In the genomic region with DNA sequence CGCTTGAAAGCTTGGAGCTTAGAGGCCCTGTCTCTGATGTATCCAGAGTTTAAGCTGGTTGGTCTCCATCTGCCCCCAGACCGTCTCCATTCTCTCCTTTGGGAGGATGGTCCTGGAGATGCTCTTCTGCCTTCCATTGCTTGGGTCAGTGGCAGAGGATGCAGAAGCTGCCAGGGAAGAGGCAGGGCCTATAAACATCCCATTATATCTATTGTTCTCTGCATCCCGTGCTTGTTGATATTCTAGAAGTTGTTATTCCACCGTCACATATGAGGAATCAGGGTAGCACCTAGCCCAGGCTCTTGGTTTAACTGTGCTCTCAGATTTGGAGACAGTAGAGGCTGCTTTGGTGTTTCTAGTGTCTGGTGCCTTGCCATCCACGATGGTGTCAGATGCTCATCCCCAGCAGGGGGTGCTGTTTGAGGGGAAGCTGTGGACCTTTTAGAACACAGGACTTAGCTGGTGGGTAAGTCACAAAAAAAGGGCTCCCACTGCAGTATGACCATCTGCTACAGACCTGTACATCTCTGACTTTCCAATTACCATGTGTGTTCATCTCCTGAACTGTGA, we compare ENCODE assay signal across 10 mouse cellular contexts. TPM values are rescaled to one million over a fixed set of nuclear protein-coding genes. Genes with fewer than 3 reads are reported as not detected.
DNase-seq lines count a peak whose midpoint lies in the region; ATAC-seq and TF ChIP-seq lines count a peak whose summit lies in the region.
"Had no signal": no experiment of that assay in that cellular context is flagged by ENCODE, and none has a peak within 500 bp of the region (broad histone marks: within the 10 kb centered on the region; RNA-seq: fewer than 3 reads in every experiment).

No protein-coding gene starts in this region.

- no peaks in the 10 kb centered on the region for H3K27me3 ChIP-seq in heart, adult 2 months (ENCODE audit: control insufficient read depth, insufficient read depth, low read length)
- no peaks in the 10 kb centered on the region for H3K27me3 ChIP-seq in CH12.LX (replicated peaks)
- H3K27me3 ChIP-seq in midbrain, embryonic 16.5 days (ENCODE audit: control insufficient read depth, insufficient read depth, low read depth, low read length): no peaks in the 10 kb centered on the region

- 72% methylated on average over 5 of the region's 5 CpGs for WGBS in heart, adult 2 months
- 83% methylated on average over 5 of the region's 5 CpGs for WGBS in midbrain, embryonic 16.5 days

- no peak overlapping the region for H3K4me3 ChIP-seq in heart, adult 2 months
- H3K4me3 ChIP-seq in CH12.LX (replicated peaks in 1 of 3; ENCODE audit: low read depth in 2 of 3, low read length in 2 of 3, poor library complexity in 1 of 3): no peak overlapping the region
- no peak overlapping the region for H3K4me3 ChIP-seq in midbrain, embryonic 16.5 days (ENCODE audit: low read depth, low read length)

- intact Hi-C loops in heart, adult 2 months (cut with DNase I): no loop called here

- no peak overlapping the region for H3K4me2 ChIP-seq in CH12.LX (ENCODE audit: insufficient read depth, low read depth, poor library complexity, severe bottlenecking)
- no peak overlapping the region for H3K4me2 ChIP-seq in midbrain, embryonic 16.5 days (ENCODE audit: low read length)

- no peaks in the 10 kb centered on the region for H3K9me3 ChIP-seq in CH12.LX (replicated peaks; ENCODE audit: low read length)
- H3K9me3 ChIP-seq in midbrain, embryonic 16.5 days (replicated peaks; ENCODE audit: control insufficient read depth, low read length, poor library complexity, severe bottlenecking): no peaks in the 10 kb centered on the region

- TF ChIP-seq POLR2A in heart, adult 2 months (IDR thresholded peaks at IDR 0.05; ENCODE audit: insufficient read depth, low read depth, low read length): no peak
- no peak for TF ChIP-seq POLR2A in CH12.LX (IDR thresholded peaks at IDR 0.05; ENCODE audit: low read depth, low read length)

- peak overlapping the region; percentile 13; the same call in 1 of the 2 replicates for H3K27ac ChIP-seq in heart, adult 2 months
- peak overlapping the region; percentile 19; the same call in 1 of the 2 replicates for H3K27ac ChIP-seq in CH12.LX (ENCODE audit: insufficient read depth, low read depth)
- H3K27ac ChIP-seq in midbrain, embryonic 16.5 days (ENCODE audit: low read length): no peak overlapping the region

- ATAC-seq in midbrain, embryonic 16.5 days: no peak
- ATAC-seq: hindbrain, embryonic 16.5 days had no signal

- H3K4me1 ChIP-seq in heart, adult 2 months (ENCODE audit: control insufficient read depth, insufficient read depth, low read length): peaks cover 24% of the 10 kb centered on the region
- H3K4me1 ChIP-seq in CH12.LX (ENCODE audit: control insufficient read depth in 1 of 2, insufficient read depth in 2 of 2): peaks cover 9 to 47% of the 10 kb centered on the region in 2 experiments; a peak in 3 of 4 replicates
- no peaks in the 10 kb centered on the region for H3K4me1 ChIP-seq in midbrain, embryonic 16.5 days (ENCODE audit: control insufficient read depth, insufficient read depth, low read length)

- peak; percentile 58 for TF ChIP-seq CTCF in heart, adult 2 months (IDR thresholded peaks at IDR 0.05)
- peak; percentile 43 to 83; a peak in 3 of 4 replicates for TF ChIP-seq CTCF in CH12.LX (conservative IDR thresholded peaks at IDR 0.05 in 1 of 2, IDR thresholded peaks at IDR 0.05 in 1 of 2; ENCODE audit: low read depth in 2 of 2, low read length in 2 of 2)

- TF ChIP-seq EP300 in heart, adult 2 months (IDR thresholded peaks at IDR 0.05; ENCODE audit: insufficient read depth, low read depth, low read length): no peak
- TF ChIP-seq EP300 in CH12.LX (IDR thresholded peaks at IDR 0.05; ENCODE audit: low read length): no peak

- in situ Hi-C loops in CH12.LX (cut with MboI; ENCODE audit: low pct_ligation_motif_present, low pct_unique_long_range_greater_than_20kb, low sequenced_read_pairs): no loop called here

- H3K79me2 ChIP-seq in heart, adult 2 months (replicated peaks; ENCODE audit: control insufficient read depth, insufficient read depth, low read length): no peaks in the 10 kb centered on the region
- no peaks in the 10 kb centered on the region for H3K79me2 ChIP-seq in CH12.LX (replicated peaks; ENCODE audit: control insufficient read depth, extremely low read depth, insufficient read depth, poor library complexity, severe bottlenecking)

- H3K36me3 ChIP-seq in heart, adult 2 months (ENCODE audit: control insufficient read depth, insufficient read depth, low read length): peaks cover 3% of the 10 kb centered on the region; the same call in 1 of the 2 replicates
- no peaks in the 10 kb centered on the region for H3K36me3 ChIP-seq in CH12.LX (replicated peaks in 1 of 2; ENCODE audit: control insufficient read depth in 1 of 2, insufficient read depth in 1 of 2, low read length in 1 of 2)
- H3K36me3 ChIP-seq in midbrain, embryonic 16.5 days (ENCODE audit: control insufficient read depth, insufficient read depth, low read length): no peaks in the 10 kb centered on the region

- peak; percentile 69 for TF ChIP-seq RAD21 in CH12.LX (IDR thresholded peaks at IDR 0.05; ENCODE audit: low read depth, low read length)

- dilution Hi-C loops in CH12.LX (cut with MboI; ENCODE audit: extremely low pct_ligation_motif_present, extremely low pct_unique_long_range_greater_than_20kb, low sequenced_read_pairs): no loop called here

- no peak overlapping the region for H3K9ac ChIP-seq in heart, adult 2 months (ENCODE audit: low read depth, low read length)
- no peak overlapping the region for H3K9ac ChIP-seq in CH12.LX (ENCODE audit: insufficient read depth, low read depth)
- H3K9ac ChIP-seq in midbrain, embryonic 16.5 days (ENCODE audit: low read depth, low read length): no peak overlapping the region

- no peak for DNase-seq in heart, adult 2 months
- no peak for DNase-seq in heart, adult 8-10 months (ENCODE audit: low spot score)
- peak; percentile 70 for DNase-seq in CH12.LX (ENCODE audit: extremely low read depth)
- DNase-seq in induced T-regulatory cell, adult 2 months (ENCODE audit: low read depth): peak; percentile 21
- DNase-seq in naive thymus-derived CD4-positive, alpha-beta T cell, adult 2 months (ENCODE audit: low read depth): peak; percentile 6
- no peak for DNase-seq in adipocyte (ENCODE audit: low spot score)
- DNase-seq in retina, embryonic 14.5 days (ENCODE audit: low spot score): no peak

TF ChIP-seq in CH12.LX, 34 proteins besides CTCF, POLR2A, EP300 and RAD21:
- TF ChIP-seq ZC3H11A (IDR thresholded peaks at IDR 0.05; ENCODE audit: low read depth, low read length): peak; percentile 26; the same call in 1 of the 2 replicates
- peak; percentile 41; the same call in 1 of the 2 replicates for TF ChIP-seq ZNF384 (IDR thresholded peaks at IDR 0.05; ENCODE audit: low read depth, low read length)
- no peak for TF ChIP-seq ELF1 (IDR thresholded peaks at IDR 0.05; ENCODE audit: low read depth, low read length)
- TF ChIP-seq JUN (IDR thresholded peaks at IDR 0.05; ENCODE audit: insufficient read depth, low read depth, low read length): no peak
- TF ChIP-seq SMC3 (IDR thresholded peaks at IDR 0.05; ENCODE audit: low read depth, low read length): peak; percentile 86
- peak; percentile 59; the same call in 1 of the 2 replicates for TF ChIP-seq MYC (IDR thresholded peaks at IDR 0.05; ENCODE audit: low read depth, low read length)
- no peak for TF ChIP-seq ZMIZ1 (IDR thresholded peaks at IDR 0.05; ENCODE audit: low read depth, low read length)
- peak; percentile 12; the same call in 1 of the 2 replicates for TF ChIP-seq BHLHE40 (IDR thresholded peaks at IDR 0.05; ENCODE audit: low read depth, low read length)
TF ChIP-seq in CH12.LX: peak in this region for 5.

RNA-seq across cellular contexts. Expression of gene Sash1, which starts 26.9 kb away (rescaled TPM):
- total RNA-seq in heart, adult 2 months (2021): 10 to 100 TPM; 22.1 to 32.8 TPM
- 10.0 and 15.9 TPM in 2 replicates for polyA plus RNA-seq in heart, adult 2 months (2012; rRNA removed)
- 10 to 100 TPM; 22.3 to 26.1 (median 24.0) TPM for total RNA-seq in heart, adult 8-10 months (2022)
- total RNA-seq in CH12.LX (2012; rRNA removed) (0.29 and 0.59 TPM in 2 replicates), CH12.LX (2014; rRNA removed) (0.07 and 0.09 TPM in 2 replicates)
- 0.20 and 0.24 TPM in 2 replicates for polyA plus RNA-seq in CH12.LX (2012; ENCODE audit: insufficient read length, low read depth)
- polyA plus RNA-seq in midbrain, embryonic 16.5 days (2015; fragmentation: Nextera tagmentation; extraction: Ambion mirVana): 2.2 and 2.7 TPM in 2 replicates
- total RNA-seq: MEL had no signal

Comparison
In these comparisons a context has a peak if more than half of its experiments do, and no peak if none do; other contexts are left out.
1. DNase-seq: peak in CH12.LX (single experiment), induced T-regulatory cell, adult 2 months (single experiment) and naive thymus-derived CD4-positive, alpha-beta T cell, adult 2 months (single experiment); none in heart, adult 2 months (0 of 2), heart, adult 8-10 months (single experiment), adipocyte (single experiment) and retina, embryonic 14.5 days (single experiment).
2. RNA of gene Sash1, which starts 26.9 kb away (total RNA-seq): 22.1 to 32.8 TPM in heart, adult 2 months and 22.3 to 26.1 TPM in heart, adult 8-10 months; 0.07 to 0.59 TPM in CH12.LX; every median in the first group is over 10 times any median in the second.